Mouse (Mus musculus): ENCODE measurements around the gene Dnal1. TPM values are rescaled to one million over a fixed set of nuclear protein-coding genes. Genes with fewer than 3 reads are reported as not detected.
A peak's percentile ranks its signal among the peaks of the same experiment; 100 is the strongest.

Gene Dnal1
- polyA plus RNA-seq, 1 experiment from 2014 or later, result 1.7 TPM

DNA sequence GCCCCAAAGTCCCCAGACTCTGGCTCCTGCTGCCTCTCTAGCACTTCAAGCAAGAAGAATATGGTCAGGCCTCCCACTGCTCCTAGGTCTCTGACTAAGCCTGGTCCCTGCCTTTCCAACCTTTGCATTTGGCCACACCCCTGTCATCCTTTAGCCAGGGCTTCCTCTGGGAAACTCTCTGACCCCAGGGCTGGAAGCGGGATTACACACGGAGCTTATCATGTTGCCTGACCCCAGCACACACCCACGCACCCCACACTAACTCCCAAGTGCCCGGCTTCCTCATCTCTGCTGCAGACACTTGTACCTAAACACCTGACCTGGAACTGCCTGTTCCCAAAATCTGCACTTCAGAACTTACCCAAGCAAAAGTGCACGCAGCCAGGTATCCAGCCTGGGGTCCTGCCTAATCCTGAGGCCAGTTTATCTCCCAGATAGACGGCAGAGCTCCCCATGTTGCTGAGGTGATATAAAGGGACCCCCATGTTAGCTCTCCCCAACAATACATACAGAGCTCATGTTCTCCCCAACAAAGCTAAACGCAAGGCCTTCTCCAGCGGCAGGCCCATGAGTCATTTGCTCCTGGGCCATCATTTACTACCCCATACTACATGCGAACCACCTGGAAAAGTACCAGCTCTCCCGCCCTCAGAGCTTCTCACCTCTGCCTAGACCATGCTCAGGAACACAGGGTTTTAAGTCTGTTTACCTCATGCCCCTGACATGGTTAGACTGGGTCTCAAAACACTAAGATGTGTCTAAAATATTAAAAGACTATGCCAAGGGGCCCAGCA lies 64.7 kb downstream of the Dnal1 start:
- peak overlapping the region; percentile 93; the same call in 1 of the 2 replicates for H3K27ac ChIP-seq
- 84% methylated on average over 10 of the region's 10 CpGs for WGBS (ENCODE audit: missing documents)
- H3K4me3 ChIP-seq (ENCODE audit: inconsistent target), result no peak overlapping the region
- peaks cover 82% of the 10 kb centered on the region for H3K79me2 ChIP-seq (ENCODE audit: inconsistent target)
- H3K36me3 ChIP-seq (ENCODE audit: inconsistent target), result no peaks in the 10 kb centered on the region

DNA sequence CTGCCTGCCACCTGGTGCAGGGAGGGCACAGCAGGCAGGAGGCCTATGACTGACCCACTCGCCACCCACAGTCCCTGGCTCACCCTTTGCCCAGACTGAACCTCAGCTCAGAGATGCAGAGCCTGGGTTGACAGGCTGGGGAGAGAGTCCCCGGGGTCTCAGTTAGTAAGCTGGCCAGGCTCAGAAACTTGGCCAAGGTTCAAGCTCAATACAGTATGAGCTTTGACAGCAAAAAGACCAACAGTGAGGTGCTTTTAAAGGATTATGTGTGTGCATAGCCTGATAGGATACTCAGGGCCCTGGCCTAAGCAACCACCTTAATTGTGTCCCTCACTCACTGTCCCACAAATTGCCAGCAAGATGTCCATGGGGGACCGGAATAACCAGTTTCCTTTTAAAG lies 65.9 kb downstream of the Dnal1 start:
- WGBS (ENCODE audit: missing documents), result 80% methylated on average over 3 of the region's 3 CpGs
- Histone ChIP-seq H3K27ac (no peak overlapping the region), H3K79me2 (ENCODE audit: inconsistent target) (peaks cover 88% of the 10 kb centered on the region), H3K36me3 (ENCODE audit: inconsistent target) (no peaks in the 10 kb centered on the region), H3K4me3 (ENCODE audit: inconsistent target) (no peak overlapping the region)

DNA sequence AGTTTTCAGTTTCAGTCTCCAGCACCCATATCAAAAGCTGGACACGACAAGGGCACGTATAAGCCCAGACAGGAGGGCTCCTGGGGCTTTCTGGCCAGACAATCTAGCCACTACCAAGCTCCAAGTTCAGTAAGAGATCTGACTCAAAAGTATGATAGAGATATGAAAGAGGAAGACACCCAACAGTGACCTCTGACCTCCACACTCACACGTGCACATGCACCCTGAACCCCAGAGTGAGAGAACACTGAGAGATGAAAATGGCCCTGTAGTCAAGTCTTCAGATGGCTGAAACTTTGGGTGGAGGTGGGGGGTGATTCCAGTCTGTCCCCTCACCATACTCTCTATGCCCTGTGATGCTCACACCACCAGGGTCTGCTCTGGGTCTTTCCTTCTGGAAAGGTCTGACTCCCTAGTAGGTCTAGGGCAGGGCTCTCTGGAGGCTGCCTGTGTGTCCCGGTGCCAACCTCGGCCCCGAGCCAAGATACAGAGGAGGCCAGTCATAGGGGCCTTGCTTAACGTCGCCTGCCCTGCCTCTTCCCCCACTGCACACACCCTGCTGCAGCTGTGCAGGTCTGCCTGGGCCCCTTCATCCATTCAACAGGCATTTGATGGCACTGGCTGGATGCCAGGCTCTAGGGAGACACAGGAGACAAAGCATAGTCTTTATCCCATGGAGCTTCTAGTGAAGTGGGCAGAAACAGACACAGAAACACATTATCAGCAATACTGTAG lies 66.7 kb downstream of the Dnal1 start:
- peaks cover 93% of the 10 kb centered on the region for H3K79me2 ChIP-seq (ENCODE audit: inconsistent target)
- H3K36me3 ChIP-seq (ENCODE audit: inconsistent target), result no peaks in the 10 kb centered on the region
- no peak overlapping the region for H3K4me3 ChIP-seq (ENCODE audit: inconsistent target)
- H3K27ac ChIP-seq, result peak overlapping the region; percentile 13; the same call in 1 of the 2 replicates
- 22% methylated on average over 8 of the region's 8 CpGs for WGBS (ENCODE audit: missing documents)

DNA sequence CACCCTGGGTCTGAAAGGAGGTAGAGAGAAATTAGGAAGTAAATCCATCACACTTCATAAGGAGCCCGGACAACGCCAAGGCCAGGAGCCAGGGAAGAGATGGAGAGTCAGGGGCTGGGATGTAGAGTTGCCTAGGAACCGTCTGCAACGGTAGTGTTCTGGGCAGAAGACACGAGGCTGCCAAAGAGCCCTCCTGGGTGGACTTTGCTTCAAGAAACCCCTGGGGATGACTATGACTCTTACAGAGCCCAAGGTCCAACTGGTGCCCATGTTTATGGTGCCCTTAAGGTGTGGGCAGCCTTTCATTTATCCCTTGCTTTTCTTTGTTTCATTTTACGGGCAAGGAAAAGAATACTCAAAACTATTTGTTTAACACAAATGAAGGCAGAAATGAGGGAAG lies 67.8 kb downstream of the Dnal1 start:
- Histone ChIP-seq H3K79me2 (ENCODE audit: inconsistent target) (peaks cover 100% of the 10 kb centered on the region), H3K4me3 (ENCODE audit: inconsistent target) (no peak overlapping the region), H3K27ac (no peak overlapping the region), H3K36me3 (ENCODE audit: inconsistent target) (no peaks in the 10 kb centered on the region; the same call in 1 of the 2 replicates)
- WGBS (ENCODE audit: missing documents), result 89% methylated on average over 6 of the region's 6 CpGs

DNA sequence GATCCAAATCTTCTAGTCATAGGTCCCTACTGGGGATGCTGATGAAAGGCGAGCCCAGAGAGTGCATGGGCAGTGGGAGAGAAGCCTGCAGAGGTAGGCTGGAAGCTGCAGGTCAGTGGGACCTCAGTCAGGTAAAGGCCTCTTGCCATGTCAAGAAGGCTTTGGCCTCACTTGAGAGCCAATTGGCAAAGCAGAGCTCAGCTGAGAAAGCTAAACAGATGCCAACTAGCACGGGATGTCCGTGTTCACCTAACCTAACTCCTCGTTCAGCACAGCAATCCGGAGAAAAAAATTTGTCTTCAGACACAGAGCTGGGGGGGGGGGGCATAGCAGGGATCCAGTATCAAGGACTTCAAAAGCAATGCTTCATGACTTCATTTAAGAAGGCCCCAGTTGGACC lies 70.8 kb downstream of the Dnal1 start:
- no peak overlapping the region for H3K27ac ChIP-seq
- no peaks in the 10 kb centered on the region; the same call in 1 of the 2 replicates for H3K36me3 ChIP-seq (ENCODE audit: inconsistent target)
- H3K4me3 ChIP-seq (ENCODE audit: inconsistent target), result no peak overlapping the region
- WGBS (ENCODE audit: missing documents), result 95% methylated on average over 5 of the region's 5 CpGs
- peaks cover 97% of the 10 kb centered on the region for H3K79me2 ChIP-seq (ENCODE audit: inconsistent target)

DNA sequence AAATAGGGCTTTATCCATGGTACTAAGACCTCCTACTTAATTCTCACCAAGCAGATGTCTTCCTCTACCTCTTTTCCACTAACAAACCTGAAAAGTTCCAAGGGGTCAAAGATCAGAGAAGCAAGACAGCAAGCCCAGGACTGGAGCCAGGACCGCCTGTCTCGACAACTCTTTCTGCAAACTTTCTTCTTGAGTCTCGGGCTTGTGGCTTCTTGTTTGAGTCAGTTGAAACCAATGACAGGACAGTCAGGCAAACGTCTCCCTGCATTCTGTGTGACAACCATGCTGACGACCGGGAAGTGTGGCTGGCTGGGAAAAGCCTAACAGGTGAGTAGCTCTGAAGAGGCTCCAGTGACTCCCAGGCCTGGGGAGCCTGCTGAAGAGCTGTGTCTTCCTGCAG lies 71.4 kb downstream of the Dnal1 start:
- H3K4me3 ChIP-seq (ENCODE audit: inconsistent target), result no peak overlapping the region
- H3K27ac ChIP-seq, result no peak overlapping the region
- WGBS (ENCODE audit: missing documents), result 92% methylated on average over 6 of the region's 6 CpGs
- H3K36me3 ChIP-seq (ENCODE audit: inconsistent target), result no peaks in the 10 kb centered on the region; the same call in 1 of the 2 replicates
- H3K79me2 ChIP-seq (ENCODE audit: inconsistent target), result peaks cover 97% of the 10 kb centered on the region

DNA sequence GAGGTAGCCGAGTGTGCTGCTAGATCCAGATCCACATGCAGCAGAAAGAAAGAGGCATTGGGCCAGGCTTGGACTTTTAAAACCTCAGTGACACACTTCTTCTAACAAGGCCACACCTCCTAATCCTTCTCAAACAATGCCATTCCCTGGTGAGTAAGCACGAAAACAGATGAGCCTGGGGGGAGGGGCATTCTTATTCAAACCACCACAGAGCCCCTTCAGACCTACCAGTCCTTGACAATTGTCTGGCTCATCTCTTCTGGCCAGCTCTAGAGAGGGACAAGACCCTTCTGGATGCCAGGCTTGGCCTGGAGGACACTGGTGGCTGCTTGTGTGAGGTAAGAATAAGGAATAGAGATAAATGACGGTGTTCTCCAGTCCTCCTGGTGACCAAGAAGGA lies 72.4 kb downstream of the Dnal1 start:
- Histone ChIP-seq H3K36me3 (ENCODE audit: inconsistent target) (no peaks in the 10 kb centered on the region; the same call in 1 of the 2 replicates), H3K79me2 (ENCODE audit: inconsistent target) (peaks cover 97% of the 10 kb centered on the region), H3K4me3 (ENCODE audit: inconsistent target) (no peak overlapping the region), H3K27ac (no peak overlapping the region)
- 96% methylated on average over 3 of the region's 3 CpGs for whole genome bisulfite sequencing (ENCODE audit: missing documents)

DNA sequence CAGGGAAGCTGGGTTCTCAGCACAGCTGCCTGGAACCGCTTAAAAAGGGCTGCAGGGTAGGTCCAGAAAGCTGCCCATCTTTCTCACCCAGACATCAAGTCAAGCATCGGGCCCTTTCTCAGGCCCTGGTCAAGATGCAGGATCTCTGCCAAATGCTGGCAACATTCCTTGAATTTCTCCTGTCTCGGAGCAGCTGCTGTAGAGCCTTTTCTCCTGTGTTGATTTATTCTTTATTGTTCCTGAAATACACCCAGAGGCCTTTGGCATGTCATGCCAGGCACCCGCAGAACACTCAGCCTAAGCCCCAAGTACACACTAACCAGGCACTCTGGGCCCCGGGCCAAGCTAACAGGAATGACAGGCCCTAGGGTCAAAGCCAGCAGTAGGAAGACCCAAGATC lies 72.8 kb downstream of the Dnal1 start:
- H3K27ac ChIP-seq, result peak overlapping the region; percentile 82
- H3K4me3 ChIP-seq (ENCODE audit: inconsistent target), result no peak overlapping the region
- peaks cover 97% of the 10 kb centered on the region for H3K79me2 ChIP-seq (ENCODE audit: inconsistent target)
- WGBS (ENCODE audit: missing documents), result 76% methylated on average over 5 of the region's 5 CpGs
- no peaks in the 10 kb centered on the region; the same call in 1 of the 2 replicates for H3K36me3 ChIP-seq (ENCODE audit: inconsistent target)

DNA sequence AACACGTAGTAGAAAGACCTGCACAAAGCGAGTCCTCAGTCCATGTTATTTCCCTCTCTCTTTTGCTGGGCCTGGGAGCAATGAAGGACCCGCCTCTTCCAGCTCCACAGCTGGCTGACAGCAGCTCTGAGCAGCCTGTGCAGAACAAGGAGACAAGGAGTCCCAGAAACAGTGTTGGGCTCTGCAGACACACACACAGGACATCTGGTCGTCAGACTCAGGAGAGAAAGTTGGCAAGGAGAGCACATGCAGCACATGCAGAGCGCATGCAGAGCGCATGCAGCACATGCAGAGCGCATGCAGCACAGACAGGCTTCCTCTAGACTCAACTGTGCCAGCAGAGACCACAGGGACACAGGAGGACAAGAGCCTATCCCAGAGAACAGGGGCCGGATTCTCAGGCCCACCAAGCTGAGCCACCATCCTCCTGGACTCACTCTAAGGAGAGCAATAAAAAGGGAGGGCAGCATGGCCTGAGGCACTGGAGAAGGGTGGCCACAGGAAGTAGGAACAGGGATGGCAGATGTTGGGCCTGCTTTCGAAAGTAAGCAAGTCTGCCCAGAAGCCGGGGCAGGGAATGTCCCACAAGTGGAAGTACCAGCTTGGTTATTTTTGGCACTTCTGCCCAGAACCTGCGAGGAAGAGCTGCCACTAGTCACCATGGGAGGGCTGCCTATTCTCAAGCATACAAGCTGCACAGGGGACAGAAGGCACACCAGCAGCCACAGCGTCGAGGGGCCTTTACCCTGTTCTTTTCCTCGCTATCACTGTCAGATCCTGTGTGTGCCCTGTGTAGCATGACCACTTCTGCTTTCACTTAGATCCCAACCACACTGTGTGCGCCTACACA lies 73.8 kb downstream of the Dnal1 start:
- 34% methylated on average over 15 of the region's 15 CpGs for WGBS (ENCODE audit: missing documents)
- Histone ChIP-seq H3K4me3 (ENCODE audit: inconsistent target) (no peak overlapping the region), H3K36me3 (ENCODE audit: inconsistent target) (no peaks in the 10 kb centered on the region; the same call in 1 of the 2 replicates), H3K79me2 (ENCODE audit: inconsistent target) (peaks cover 93% of the 10 kb centered on the region), H3K27ac (peak overlapping the region; percentile 82)

DNA sequence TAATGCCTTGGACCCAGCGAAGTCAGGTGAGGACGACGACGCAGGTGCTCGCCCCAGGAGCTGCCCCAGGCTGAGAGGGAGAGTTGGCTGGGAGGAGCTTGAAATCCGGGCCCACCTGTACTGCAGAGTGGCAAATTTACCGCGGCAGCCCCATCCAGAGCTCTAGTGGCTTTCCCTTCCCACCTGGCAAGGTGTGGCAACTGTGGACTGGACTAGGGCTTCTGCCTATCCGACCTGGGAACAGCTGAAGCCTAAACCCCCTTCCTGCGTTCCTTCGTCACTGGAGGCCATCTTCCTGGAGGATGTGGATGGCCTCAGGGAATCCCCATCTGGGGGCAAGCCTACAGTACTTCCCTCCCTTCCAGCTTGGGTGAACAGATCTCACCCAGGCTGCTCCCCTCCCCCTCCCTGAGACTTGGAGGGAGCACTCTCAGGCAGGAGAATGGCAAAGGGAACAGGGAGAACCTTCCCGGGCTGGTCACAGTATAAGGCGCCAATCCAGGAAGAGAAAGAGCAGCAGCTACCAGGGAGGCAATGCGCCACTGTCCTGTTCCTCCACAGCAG lies 74.8 kb downstream of the Dnal1 start:
- WGBS (ENCODE audit: missing documents), result 64% methylated on average over 13 of the region's 14 CpGs
- Histone ChIP-seq H3K79me2 (ENCODE audit: inconsistent target) (peaks cover 83% of the 10 kb centered on the region), H3K4me3 (ENCODE audit: inconsistent target) (no peak overlapping the region), H3K36me3 (ENCODE audit: inconsistent target) (no peaks in the 10 kb centered on the region; the same call in 1 of the 2 replicates), H3K27ac (peak overlapping the region; percentile 82)

DNA sequence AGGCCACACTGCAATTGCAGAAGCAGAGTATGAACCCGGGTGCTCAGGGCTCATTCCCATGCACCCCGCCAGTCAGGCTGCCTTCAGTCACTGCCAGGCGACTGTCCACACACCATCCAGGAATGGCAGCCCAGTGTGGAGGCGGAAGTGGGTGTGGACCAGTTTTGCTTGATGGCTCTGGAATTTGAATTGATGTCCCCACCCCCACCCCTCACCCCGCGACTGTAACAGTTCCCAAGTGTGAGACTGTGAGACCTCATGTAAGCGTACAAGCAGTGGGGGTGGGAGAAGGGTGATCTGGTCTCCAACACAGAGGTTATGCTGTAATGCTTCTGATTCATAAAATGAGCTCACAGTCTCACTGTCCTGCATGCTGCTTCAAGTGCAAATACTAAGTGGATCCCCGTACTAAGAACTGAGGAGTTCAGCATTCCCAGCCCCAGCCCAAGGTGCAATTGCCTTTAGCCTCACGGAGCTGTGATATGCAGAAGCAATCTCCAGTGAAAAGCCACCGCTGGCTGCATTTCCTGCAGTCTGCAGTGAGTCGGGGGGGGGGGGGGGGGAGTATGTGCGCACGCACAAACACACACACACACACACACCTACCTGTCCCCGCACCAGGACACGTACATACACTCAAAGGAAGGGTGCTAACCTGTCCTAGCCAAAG lies 76.1 kb downstream of the Dnal1 start:
- H3K4me3 ChIP-seq (ENCODE audit: inconsistent target), result no peak overlapping the region
- H3K27ac ChIP-seq, result peak overlapping the region; percentile 82; the same call in 1 of the 2 replicates
- peaks cover 80% of the 10 kb centered on the region for H3K79me2 ChIP-seq (ENCODE audit: inconsistent target)
- H3K36me3 ChIP-seq (ENCODE audit: inconsistent target), result no peaks in the 10 kb centered on the region; the same call in 1 of the 2 replicates
- WGBS (ENCODE audit: missing documents), result 67% methylated on average over 12 of the region's 15 CpGs

DNA sequence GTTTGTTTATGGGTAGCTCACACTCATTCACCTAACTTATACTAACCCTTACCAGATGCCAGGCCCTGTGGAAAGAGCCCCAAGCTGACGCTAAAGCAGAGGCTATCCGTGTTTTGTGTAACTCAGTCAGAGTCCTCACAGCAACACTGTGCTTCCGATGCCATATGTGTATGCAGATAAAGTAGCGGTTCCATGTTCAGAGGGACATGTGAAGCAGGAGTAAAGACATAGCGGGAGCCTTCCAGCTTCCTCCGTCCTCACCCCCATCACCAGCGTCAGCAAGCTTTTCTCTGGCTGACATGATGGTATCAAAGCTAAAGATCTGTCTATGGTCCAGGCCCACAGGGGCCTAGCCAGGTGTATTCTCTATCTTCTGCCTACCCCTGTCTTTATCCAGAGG lies 77.0 kb downstream of the Dnal1 start:
- WGBS (ENCODE audit: missing documents), result 87% methylated on average over 7 of the region's 7 CpGs
- no peak overlapping the region for H3K4me3 ChIP-seq (ENCODE audit: inconsistent target)
- peaks cover 80% of the 10 kb centered on the region for H3K79me2 ChIP-seq (ENCODE audit: inconsistent target)
- H3K36me3 ChIP-seq (ENCODE audit: inconsistent target), result no peaks in the 10 kb centered on the region; the same call in 1 of the 2 replicates
- H3K27ac ChIP-seq, result peak overlapping the region; percentile 68

DNA sequence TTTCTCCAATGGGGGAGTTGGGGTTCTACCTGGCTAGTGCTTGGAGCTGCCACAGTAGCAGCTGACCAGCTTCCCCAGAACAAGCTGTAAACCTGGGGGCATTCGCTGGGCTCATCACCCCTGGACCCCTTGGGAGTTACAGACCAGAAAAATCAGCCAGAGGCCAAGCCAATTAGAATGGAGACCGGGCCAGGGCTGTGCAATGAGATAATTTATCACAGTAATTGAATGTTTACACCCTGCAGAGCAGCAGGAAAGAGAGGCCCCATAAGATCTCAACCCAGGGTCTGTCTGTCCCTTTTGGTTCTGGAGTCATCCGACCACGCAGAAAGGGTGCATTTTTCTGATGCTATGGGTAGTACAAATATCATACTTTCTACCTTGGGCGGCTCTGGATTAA lies 77.6 kb downstream of the Dnal1 start:
- peak overlapping the region; percentile 58 for H3K4me3 ChIP-seq (ENCODE audit: inconsistent target)
- H3K79me2 ChIP-seq (ENCODE audit: inconsistent target), result peaks cover 80% of the 10 kb centered on the region
- 39% methylated on average over 5 of the region's 5 CpGs for WGBS (ENCODE audit: missing documents)
- H3K36me3 ChIP-seq (ENCODE audit: inconsistent target), result no peaks in the 10 kb centered on the region
- peak overlapping the region; percentile 68 for H3K27ac ChIP-seq
